Mouse (Mus musculus) adipose tissue, adult 10 weeks (tissue): ENCODE data around the gene Ubc. TPM values are rescaled to one million over a fixed set of nuclear protein-coding genes. Genes with fewer than 3 reads are reported as not detected.

ENCODE experiments used
- polyA plus RNA-seq: library from polyadenylated mRNA; stranded (reverse); fragments of 350-450 nt; fragmentation: Illumina TruSeq; extraction: RNeasy Lipid Tissue Mini Kit (QIAGEN cat#74804); gene quantifications from one replicate; pipeline ENCODE4 v1.2.3, GENCODE M21; 2014; ENCODE audit warnings: low read depth, low replicate concordance

Ubc gene
- 524 TPM for polyA plus RNA-seq

GRCm38 (mm10) chr5:125389579-125390441 is at the start of gene Ubc:
Gene Ubc (minus strand): TSS chr5:125390202.

GRCm38 (mm10) chr5:125433793-125434337 is 43.9 kb upstream of the Ubc start, which contains the start of gene Dhx37:
Gene Dhx37 (minus strand): TSS chr5:125434121.

GRCm38 (mm10) chr5:125389131-125389578 is 847 bp downstream of the Ubc start, which contains the start of gene Gm10382:
Gene Gm10382 (plus strand): TSS chr5:125389322.

GRCm38 (mm10) chr5:125340547-125341262 is 49.3 kb downstream of the Ubc start, which contains the start of gene Scarb1:
Gene Scarb1 (minus strand): TSS chr5:125341094.

Other genes with a start within 250 kb of the Ubc start
- 88.0 TPM for gene Ncor2, start 211.0 kb downstream of the Ubc start, polyA plus RNA-seq
- 116 TPM for gene Scarb1, start 49.1 kb downstream of the Ubc start, polyA plus RNA-seq
- 1.2 TPM for gene Gm10382, start 880 bp downstream of the Ubc start, polyA plus RNA-seq
- gene Dhx37, start 43.9 kb upstream of the Ubc start, polyA plus RNA-seq = 12.0 TPM
- 25.2 TPM for gene Bri3bp, start 51.4 kb upstream of the Ubc start, polyA plus RNA-seq
- gene Aacs, start 85.6 kb upstream of the Ubc start, polyA plus RNA-seq = 79.8 TPM
- gene Tmem132b, start 141.6 kb upstream of the Ubc start, polyA plus RNA-seq = 4.4 TPM